Mouse (Mus musculus): Measurements from ENCODE around the gene Cep135.

The Cep135 gene

DNA sequence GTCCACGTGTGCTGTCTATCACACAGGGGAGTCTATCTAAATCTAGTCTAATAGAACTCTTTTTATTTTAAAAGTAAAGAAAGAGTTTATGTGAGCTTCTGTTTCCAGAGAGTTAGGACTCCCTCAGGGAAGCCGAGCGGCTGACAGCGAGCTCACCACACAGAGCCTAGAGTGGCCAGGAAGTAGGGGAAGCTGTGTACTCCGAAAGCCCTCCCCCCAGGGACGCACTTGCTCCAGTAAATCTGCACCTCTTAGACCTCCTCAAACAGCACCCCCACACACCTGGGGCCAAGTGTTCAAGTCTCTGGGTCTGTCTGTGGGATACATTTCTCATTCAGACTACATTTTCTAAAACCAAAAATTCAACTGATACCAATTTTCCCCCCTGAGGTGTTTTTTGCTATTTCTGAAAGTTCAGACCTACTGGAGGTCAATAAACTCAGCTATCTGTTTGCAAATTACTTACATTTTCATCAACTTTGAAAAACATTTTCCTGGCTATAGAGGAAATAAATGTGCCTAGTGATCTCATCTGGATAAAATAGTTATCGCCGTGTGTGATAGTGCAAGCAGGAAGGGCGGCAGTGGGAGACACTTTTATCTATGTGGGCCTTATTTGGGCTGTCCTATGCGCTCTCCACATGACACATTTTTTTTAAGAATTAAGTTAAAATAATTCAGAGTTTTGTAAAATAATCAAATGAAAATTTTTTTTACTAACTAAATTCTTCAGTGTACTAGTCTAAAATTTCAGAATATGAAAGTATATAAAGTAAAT lies 56.8 kb downstream of the Cep135 start:
- DNase-seq: no peak

DNA sequence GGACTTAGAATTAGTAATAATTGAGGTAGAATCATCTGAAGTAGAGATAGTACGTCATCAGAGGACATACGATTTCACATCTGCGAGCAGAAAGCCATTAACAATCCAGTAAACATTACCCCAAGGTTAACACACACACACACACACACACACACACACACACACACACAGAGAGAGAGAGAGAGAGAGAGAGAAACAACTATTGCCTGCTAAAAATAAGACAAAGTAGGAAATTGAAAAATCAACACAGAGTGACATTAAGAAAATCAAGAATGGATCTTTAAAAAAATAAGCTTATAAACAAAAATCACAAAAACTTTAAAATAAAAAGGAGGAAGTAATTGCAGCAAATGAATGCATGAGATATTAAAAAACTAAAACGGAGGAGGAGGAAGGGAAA lies 61.4 kb downstream of the Cep135 start:
- no peak for DNase-seq

DNA sequence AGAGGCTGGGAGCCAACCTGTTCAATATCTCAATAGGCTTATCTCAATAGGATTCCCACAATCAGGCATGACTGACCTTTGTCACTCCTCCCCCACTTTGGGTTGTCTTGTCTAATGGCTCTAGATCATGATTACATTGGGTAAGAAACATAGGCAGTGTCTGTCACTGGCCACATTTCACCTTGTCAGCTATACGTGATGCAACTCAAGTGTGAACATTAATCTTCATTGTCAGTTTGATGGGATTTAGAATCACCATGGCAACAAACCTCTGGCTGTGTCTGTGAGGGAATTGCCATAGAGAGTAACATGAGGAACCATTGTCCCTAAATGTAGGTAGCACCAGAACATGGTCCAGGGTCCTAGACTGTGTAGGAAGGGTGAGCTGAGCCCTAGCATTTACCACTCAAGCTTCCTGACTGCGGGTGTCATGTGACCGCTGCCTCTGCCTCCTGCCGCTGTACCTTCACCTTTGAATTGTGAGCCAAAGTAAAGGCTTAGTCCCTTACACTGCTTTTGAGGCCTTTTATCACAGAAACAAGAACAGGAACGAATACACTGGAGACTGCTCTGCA lies 62.7 kb downstream of the Cep135 start:
- DNase-seq: no peak

DNA sequence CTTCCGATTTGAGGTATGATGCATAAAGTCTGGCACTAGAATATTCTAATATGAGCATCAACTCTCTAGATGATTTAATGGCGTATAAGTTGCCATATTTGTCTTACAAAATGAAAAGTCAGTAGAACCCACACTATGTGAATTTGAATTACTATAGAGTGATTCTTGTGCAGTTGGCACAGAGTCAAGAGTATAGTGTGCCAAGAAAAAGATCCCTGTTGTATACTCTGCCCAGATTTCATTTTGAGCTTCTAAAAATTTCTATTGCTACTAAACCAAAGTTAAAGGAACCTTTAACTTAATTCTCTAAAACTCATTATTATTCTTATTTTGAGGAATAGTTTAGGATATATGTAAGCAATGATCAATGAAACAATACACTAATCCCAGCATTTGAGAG lies 67.7 kb downstream of the Cep135 start, which contains the start of gene C530008M17Rik:
C530008M17Rik (plus strand) TSS at position 301 of the 400 bp plus-strand sequence.
- no peak for DNase-seq

DNA sequence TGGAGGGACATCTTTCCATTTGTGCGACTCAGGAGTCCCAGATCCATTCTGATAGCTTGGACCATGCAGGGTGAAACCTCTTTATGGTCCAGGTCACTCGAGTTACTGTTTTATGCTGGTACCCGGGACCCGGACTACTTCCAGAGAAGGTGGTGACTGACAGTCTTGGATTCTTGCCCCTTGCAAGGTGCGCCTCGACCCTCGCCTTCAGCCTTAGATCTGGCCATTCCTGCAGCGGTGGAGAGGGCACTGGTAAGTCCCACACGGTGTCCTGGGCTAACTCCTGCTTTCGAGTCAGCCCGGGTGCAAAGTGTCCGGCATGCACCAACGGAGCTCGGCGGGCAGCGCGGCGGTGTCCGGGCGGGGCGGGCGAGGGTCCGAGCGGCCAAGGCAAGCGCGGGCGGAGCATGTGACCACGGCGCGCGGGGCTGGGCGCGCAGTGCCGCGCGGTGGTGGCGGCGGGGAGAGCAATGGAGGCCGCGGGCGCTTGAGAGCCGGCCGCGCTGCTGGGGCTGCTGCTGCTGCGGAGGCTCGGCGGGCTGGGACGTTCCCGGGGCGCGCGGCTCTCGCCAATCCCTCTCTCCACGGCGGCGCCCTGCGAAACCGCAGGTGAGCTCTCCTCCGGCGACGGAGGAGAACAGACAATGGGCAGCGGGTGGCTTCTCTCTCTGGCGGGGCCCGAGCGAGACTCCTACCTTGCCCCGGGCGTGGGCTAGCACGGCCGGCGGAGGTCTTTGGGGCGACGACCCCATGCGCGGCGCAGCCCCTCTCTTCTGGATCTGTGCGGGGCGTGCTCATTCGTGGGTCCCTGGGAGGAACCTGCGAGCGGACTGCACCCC lies 69.0 kb downstream of the Cep135 start:
- DNase-seq: peak; percentile 17

DNA sequence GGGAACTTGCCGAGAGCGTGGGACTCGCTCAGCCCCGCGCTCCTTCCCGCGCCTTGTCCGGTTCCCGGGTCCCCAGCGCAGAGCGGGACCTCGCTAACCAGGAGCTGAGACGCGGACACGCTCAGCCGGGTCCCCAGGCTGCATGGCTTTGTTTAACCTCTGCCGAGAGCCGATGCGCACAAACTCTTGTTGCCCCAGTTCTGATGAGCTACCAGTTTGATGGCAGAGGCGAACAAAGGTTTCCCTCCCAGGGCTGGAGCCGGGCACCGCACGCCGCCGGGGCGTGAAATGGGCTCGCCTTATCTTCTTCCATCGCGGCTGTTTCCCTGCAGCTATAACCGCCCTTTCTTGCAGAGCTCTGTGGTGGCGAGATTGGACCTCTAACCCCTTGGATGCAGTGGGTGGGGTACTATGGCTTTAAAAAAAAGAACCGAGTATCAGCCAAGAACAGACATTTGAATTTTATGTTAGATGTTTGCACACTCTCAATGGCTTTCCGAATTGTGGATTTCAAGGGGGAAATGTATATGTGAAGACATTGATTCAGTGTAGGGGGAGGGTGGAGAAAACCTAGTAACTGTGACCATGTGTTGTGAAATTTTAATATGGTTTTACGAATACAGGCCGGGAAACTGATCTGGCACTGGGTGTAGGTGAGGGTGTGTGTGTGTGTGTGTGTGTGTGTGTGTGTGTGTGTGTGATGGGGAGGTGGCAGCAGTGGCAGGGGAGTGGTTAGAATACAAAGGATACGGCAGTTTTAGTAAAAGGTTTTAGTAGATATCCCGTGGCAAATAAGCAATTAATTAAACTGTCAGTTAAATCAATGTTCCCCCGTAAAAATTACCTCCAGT lies 69.8 kb downstream of the Cep135 start:
- DNase-seq: peak; percentile 4

DNA sequence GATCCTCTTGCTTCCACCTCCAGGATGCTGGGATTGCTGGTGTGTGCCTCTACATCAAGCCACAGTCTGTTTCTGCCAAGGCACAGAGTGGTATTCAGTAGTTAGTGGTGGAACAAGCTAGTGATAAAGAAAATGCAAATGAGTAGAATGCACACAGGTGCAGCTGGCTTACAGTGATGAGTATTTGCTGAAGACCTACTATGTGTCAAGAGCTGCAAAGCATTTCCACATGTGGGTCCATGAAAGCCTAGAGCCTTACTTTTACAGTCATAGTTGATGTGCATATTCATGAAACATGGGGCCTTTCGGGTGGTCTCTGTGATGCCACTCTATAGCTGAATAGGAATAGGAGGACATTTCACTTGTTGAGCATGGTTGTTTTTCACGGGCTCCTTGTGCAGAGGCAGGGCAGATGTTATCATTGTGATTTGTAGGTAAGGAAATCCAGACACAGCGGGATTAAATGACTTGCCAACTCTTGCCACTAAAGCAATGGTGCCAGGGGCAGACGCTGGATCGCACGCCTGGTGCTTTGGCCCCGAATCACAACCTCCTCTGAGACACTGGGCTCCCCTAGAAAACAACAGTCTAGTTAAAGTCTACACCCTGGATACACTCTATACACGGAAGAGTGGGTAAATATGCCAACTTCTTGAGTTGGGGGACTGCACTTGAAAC lies 71.6 kb downstream of the Cep135 start:
- no peak for DNase-seq

DNA sequence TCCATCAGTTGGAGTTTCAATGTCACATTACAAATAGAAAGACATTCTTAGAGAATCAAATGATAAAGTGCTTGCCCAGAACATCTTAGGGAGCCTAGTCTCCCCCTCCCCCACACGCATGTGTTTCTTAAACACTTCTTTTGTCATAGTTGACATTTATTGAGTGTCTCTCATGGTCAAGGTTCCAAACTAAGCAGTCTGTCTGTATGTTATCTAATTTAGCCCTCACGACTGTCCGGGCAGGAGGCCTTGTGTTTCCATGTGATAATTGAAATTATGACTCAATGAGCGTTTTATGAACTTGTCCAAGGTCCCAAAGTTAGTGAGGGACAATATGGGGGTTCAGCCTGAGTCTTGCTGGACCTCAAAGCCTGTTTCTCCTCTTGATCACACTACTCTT lies 72.8 kb downstream of the Cep135 start:
- DNase-seq: no peak

DNA sequence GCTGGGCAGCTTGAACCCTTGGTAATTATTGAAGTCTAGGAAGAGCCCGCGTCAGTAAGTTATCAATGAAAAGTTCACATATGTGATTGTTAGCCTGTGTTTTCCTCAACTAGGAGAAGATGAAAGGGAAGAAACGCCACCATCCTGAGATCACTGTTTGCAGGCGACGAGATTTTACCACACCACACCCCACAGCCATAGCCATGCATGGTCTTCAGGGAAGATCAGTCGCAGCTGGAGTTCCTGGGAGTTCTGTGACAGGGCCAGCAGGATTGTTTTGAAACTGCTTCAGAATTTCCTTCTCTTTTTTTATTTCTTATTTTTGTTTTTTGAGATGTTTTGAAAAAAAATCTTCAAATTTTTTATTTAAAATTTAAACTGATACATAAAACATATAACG lies 76.4 kb downstream of the Cep135 start:
- no peak for DNase-seq

DNA sequence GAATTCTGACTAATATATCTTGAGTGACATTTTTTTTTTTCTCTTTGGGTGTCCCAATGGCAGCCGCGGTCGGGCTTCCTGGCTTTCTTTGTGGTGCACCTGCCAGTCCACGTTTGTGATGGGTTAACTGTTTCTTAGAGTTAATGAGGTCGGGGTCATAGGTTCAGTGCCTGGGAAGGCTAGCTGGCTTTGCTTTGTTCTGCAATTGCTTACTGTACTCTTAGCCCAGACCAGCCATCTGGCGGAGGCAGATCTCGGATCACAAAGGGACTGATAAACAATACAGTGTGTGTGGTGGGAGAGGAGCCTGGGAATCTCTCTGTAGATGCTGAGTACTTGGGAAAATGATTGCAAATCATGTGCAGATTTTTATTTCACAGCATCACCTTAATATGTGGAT lies 76.9 kb downstream of the Cep135 start:
- DNase-seq: no peak

DNA sequence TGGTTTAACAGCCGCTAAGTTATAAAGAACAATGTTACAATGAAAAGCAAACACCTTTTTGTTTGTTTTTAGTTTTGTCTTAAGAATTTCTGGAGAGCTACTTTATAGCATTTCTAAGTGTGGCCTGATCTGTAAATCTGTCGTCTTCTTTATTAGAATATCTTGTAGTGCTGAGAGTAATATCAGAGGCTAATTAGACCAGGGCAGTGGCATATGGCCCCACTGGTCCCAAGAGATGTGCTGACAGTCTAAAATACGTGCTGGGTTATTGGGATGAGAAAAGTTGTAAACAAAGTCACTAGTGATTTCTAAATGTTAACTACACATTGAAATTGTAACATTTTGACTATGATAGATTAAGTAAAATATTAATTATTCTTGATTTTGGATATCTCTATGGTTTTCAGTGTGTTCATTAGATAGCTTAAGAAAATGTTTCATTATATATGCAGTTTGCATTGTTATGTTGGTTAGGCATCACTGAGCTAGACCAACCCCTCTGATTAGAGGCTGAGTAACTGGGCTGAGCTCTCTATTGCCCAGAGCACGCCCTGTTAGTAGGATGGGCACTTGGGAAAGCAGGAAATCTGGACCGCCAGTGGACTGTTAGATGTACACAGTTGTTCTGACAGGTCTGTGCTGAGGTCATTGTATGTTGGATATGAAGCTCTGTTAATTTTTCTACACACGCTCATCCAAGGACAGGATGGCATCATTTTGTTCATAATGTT lies 77.7 kb downstream of the Cep135 start:
- no peak for DNase-seq

DNA sequence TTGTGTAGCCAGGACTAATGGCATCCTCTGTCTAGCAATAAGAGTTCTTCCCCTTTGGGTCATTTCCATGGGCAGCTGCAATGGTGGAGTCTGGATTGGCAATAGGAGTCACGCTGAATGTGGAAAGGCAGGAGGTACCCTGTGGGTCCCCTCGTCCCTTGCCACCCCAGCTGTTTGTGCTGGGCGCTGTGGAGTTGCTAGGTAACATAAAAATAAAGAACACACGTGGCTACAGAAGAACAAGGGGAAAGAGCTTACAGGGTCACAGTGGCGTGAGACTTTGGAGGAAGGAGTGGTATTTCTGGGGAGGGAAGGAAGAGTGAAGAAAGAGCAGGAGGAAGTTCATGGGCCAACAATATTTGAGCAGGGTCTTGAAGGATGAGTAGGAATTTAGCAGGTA lies 79.6 kb downstream of the Cep135 start:
- no peak for DNase-seq

DNA sequence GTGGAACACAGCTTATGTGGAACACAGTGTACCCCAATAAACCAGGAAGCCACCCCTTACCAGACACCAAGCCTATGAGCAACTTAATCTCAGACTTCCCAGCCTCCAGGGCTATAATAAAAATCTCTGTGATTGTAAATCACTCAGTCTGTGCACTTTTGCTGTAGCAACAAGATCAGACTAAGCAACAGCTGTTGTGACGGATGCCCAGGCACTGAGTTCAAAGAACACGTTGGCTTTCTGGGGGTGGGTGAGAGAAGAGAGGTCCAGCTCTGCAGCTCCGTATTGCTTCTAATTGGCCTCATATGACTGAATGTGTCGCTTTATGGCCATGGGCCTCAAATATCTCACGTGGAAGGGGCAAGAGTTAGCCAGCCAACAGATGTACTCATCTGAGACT lies 80.0 kb downstream of the Cep135 start:
- no peak for DNase-seq

DNA sequence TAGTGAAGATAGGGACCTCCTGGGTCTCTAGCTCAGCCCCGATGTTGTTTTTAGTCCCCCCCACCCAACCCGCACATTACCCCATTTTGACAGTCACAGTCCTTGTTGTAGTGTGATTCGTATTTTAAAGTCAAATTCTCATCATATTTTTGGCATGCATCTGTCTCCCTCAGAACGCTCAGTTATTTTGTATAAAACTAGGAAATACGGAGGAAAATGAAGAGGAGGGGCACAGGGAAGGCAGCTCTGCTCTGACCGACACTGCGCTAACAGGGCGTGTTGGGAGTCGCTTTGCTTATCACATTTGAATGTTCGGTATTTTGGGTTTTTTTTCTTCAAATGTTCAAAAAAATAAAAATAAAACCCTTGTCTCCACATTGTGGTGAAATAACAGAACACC lies 81.7 kb downstream of the Cep135 start:
- no peak for DNase-seq

DNA sequence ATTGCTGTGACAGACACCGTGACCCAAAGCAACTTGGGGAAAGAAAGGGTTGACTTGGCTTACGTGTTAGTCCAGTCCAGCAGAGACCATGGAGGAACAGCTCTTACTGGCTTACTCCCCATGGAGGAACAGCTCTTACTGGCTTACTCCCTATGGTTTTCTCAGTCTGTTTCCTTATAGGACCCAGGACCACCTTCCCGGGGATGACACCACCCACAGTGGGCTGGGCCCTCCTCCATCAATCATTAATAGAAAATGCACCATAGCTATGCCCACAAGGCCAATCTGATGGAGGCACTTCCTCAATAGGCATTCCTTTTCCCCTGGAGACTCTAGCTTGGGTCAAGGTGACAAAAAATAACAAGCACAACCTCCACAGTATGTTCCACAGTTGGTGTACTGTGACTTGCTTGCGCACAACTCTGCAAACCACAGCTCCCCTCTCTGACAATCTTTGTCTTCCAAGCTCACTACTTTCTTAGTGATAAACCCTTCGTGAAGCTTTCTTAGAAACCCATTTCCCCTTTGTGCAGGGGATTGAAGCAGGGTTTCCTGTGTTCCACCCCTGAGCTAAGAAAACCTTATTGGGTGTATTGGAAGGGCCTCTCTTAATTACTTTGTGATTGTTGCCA lies 85.6 kb downstream of the Cep135 start:
- no peak for DNase-seq

DNA sequence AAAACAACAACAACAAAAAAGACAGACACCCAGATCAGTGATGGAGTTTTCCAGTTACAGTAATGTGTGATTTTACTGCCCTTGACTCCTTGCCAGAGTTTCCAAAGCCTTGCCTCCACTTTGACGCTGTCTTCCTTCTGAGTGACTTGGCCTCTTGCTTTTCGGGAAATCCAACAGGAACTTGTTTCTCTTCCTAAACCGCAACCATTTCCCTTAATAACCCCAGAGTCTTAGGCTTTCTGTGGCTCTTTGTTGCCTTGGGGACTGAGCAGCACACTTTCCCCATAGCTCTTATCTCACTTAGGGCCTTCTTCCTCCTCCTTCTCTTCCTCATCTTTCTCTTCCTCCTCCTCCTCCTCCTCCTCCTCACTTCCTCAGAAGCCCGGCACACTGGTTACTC lies 86.9 kb downstream of the Cep135 start:
- DNase-seq: no peak

DNA sequence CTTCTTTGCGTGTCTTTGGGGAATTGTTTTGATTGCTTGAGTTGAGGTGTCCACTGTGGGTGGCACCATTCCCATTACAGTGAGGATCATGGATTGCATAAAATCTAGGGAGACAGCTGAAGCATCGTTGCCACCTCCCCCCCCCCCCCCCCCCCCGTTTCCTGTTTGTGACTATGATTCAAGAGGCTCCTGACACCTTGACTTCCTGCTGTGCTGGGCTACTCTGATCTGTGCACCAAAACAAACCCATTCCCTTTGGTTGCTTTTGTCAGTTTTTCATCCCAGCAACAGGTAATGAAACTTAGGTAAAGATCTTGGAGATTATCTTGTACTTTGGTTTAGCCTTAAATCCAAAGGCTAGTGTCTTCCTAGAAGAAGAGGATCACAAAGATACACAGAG lies 92.5 kb downstream of the Cep135 start:
- DNase-seq: no peak

DNA sequence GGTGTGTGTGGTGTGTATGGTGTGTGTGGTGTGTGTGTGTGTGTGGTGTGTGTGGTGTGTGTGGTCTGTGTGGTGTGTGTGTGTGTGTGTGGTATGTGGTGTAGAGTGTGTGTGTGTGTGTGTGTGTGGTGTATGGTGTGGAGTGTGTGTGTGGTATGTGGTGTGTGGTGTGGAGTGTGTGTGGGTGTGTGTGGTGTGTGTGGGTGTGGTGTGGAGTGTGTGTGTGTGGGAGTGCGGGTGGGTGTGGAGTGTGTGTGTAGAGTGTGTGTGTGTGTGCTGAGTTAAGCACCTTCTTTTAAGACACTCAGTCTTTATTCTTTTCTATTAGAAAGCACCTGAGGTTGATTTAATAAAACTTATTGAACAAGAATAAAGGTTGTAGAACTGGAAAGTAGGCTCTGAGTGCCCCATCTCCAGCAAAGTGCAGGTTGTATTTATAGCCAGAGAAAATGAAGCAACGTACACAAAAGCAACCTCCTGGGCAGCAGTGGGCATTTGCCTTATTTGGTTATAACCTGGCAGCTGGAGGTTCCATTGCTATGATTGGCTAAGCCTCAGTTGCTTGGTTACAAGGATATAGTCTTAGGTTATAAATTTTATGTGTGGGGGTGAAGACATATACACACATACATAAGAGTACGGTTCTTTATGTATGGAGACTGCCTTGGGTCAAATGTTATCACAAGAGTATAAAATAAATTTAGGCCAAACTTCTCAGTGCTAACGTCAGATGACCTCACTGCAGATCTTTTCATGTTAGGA lies 93.6 kb downstream of the Cep135 start:
- DNase-seq: no peak

DNA sequence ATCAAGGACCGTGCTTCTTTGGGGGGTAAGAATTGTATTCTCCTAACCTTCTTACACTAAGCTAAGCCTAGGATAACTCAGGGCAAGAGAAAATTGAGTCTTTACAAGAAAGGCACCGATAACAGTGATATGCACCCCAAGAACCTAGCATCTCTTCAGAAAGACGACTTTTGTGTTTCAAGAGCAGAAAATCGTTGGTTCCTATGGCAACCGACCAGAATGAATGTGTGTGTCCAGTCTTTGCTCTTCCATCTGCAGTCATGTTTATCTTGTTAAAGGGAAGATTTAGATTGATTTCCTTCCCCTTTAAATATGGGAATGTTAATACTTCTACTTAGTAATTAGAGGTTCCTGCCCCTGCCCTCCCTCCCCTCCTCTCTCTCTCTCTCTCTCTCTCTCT lies 95.0 kb downstream of the Cep135 start:
- DNase-seq: no peak
